Mouse (Mus musculus) right cerebral cortex, adult 2 months (tissue): Measurements from ENCODE around the gene Glrx2.
"Not testable (repeated sequence)": the region's sequence is repeated elsewhere in the genome, so short reads cannot be mapped to it uniquely, and the experiment has no call there.

Experiments used
- DNase-seq, 2 experiments: peaks; one replicate each; pipeline ENCODE4 v3.0.0; 2021 to 2022; ENCODE audit warnings: low spot score in 2 of 2

Gene Glrx2

GRCm38 (mm10) chr1:143716038-143716437 lies at the start of gene Glrx2:
TSS of gene Glrx2 (plus strand) at chr1:143716338.
- DNase-seq = not testable (repeated sequence)

- DNase-seq = no peak
These were observed 40.3 kb upstream of the Glrx2 start for GRCm38 (mm10) chr1:143675734-143676361.

- no peak for DNase-seq
These were observed 35.0 kb upstream of the Glrx2 start for GRCm38 (mm10) chr1:143681108-143681507.

- DNase-seq = no peak
These were observed 31.3 kb upstream of the Glrx2 start for GRCm38 (mm10) chr1:143684849-143685248.

- DNase-seq = no peak
These were observed 14.4 kb upstream of the Glrx2 start for GRCm38 (mm10) chr1:143701736-143702135.

GRCm38 (mm10) chr1:143702141-143702740 lies 13.9 kb upstream of the Glrx2 start:
- no peak for DNase-seq

GRCm38 (mm10) chr1:143702741-143703262 lies 13.3 kb upstream of the Glrx2 start, which contains the start of gene Cdc73:
TSS of gene Cdc73 (minus strand) at chr1:143702893.
- peak; percentile 85 to 91 for DNase-seq

- DNase-seq = no peak
These were observed 9.1 kb upstream of the Glrx2 start for GRCm38 (mm10) chr1:143707006-143707405.

GRCm38 (mm10) chr1:143708361-143708760 lies 7.8 kb upstream of the Glrx2 start:
- no peak for DNase-seq

- no peak for DNase-seq
These were observed 6.0 kb upstream of the Glrx2 start for GRCm38 (mm10) chr1:143709966-143710626.

GRCm38 (mm10) chr1:143710627-143710976 lies 5.5 kb upstream of the Glrx2 start:
- no peak for DNase-seq

- no peak for DNase-seq
These were observed 8.4 kb downstream of the Glrx2 start for GRCm38 (mm10) chr1:143724456-143725064.

- DNase-seq = no peak
These were observed 11.7 kb downstream of the Glrx2 start for GRCm38 (mm10) chr1:143727701-143728445.

GRCm38 (mm10) chr1:143730899-143731298 lies 14.8 kb downstream of the Glrx2 start:
- no peak for DNase-seq

GRCm38 (mm10) chr1:143731691-143732090 lies 15.6 kb downstream of the Glrx2 start:
- no peak for DNase-seq

- no peak for DNase-seq
These were observed 17.8 kb downstream of the Glrx2 start for GRCm38 (mm10) chr1:143733914-143734410.

GRCm38 (mm10) chr1:143738811-143739210 lies 22.7 kb downstream of the Glrx2 start:
- DNase-seq = no peak

GRCm38 (mm10) chr1:143739361-143740350 lies 23.5 kb downstream of the Glrx2 start:
- peak; percentile 89 to 91 for DNase-seq

GRCm38 (mm10) chr1:143740581-143740980 lies 24.4 kb downstream of the Glrx2 start:
- DNase-seq = peak in 1 of 2 experiments; percentile 31

- no peak for DNase-seq
These were observed 25.2 kb downstream of the Glrx2 start for GRCm38 (mm10) chr1:143741331-143741730.
